Mouse (Mus musculus) hindbrain, embryonic 14.5 days (tissue): ENCODE measurements around the gene Cluh. TPM values are rescaled to one million over a fixed set of nuclear protein-coding genes. Genes with fewer than 3 reads are reported as not detected.

Experiments
- ATAC-seq: fragments of 200-750 bp; cut with Nextera tagmentation; 2 replicates; pipeline ENCODE4 v1.8.0; 2017; ENCODE audit warnings: moderate number of reproducible peaks, mild to moderate bottlenecking, moderate TSS enrichment, moderate library complexity; ENCODE audit not compliant: low FRiP score
- DNase-seq: peaks from one replicate; pipeline ENCODE4 v3.0.0-alpha.2; 2015; ENCODE audit warnings: low spot score
- H3K27ac ChIP-seq: fragments of 300-500 bp; sonication (generic); 2 replicates; pipeline ENCODE4 v1.5.1; 2014; ENCODE audit warnings: mild to moderate bottlenecking, moderate library complexity
- H3K27me3 ChIP-seq: fragments of 300-500 bp; sonication (generic); 2 replicates; pipeline ENCODE4 v1.6.1; 2014; ENCODE audit warnings: mild to moderate bottlenecking, low read length, mixed read lengths; ENCODE audit not compliant: control insufficient read depth, insufficient read depth
- H3K36me3 ChIP-seq: fragments of 300-500 bp; sonication (generic); replicated peaks from 2 replicates; pipeline ENCODE4 v1.6.1; 2014; ENCODE audit not compliant: control insufficient read depth, insufficient read depth
- H3K4me1 ChIP-seq: fragments of 300-500 bp; sonication (generic); replicated peaks from 2 replicates; pipeline ENCODE4 v1.6.1; 2014; ENCODE audit warnings: antibody characterized with exemption, low read length, mixed read lengths; ENCODE audit not compliant: control insufficient read depth, insufficient read depth
- H3K4me2 ChIP-seq: fragments of 300-500 bp; sonication (generic); replicated peaks from 2 replicates; pipeline ENCODE4 v1.6.1; 2014; ENCODE audit warnings: mild to moderate bottlenecking, moderate library complexity
- H3K4me3 ChIP-seq: fragments of 300-500 bp; sonication (generic); replicated peaks from 2 replicates; pipeline ENCODE4 v1.5.1; 2014; ENCODE audit warnings: mild to moderate bottlenecking, low read length
- H3K9ac ChIP-seq: fragments of 300-500 bp; sonication (generic); 2 replicates; pipeline ENCODE4 v1.6.1; 2014
- H3K9me3 ChIP-seq: fragments of 300-500 bp; sonication (generic); 2 replicates; pipeline ENCODE4 v1.6.1; 2016; ENCODE audit warnings: low read length; ENCODE audit not compliant: control insufficient read depth
- WGBS: fragments of 180-500 bp; shearing (Covaris S2); extraction: QIAGEN DNeasy Blood & Tissue Kit; methylation state at CpG from one replicate; pipeline ENCODE4 v1.1.7; 2014; 5-methylcytosine and 5-hydroxymethylcytosine counted together
- polyA plus RNA-seq: library from polyadenylated mRNA; unstranded; fragments of >200 nt; fragmentation: Nextera tagmentation; extraction: Ambion mirVana; gene quantifications from 2 replicates; pipeline ENCODE4 v1.2.1, GENCODE M21; 2014

Gene Cluh
- polyA plus RNA-seq = 18.4 and 19.0 TPM in 2 replicates

- Histone ChIP-seq H3K27ac (peak within 1 kb of the TSS; percentile 66), H3K36me3 (no peaks in the 10 kb centered on the region), H3K9ac (peak within 1 kb of the TSS; percentile 85), H3K9me3 (no peaks in the 10 kb centered on the region), H3K27me3 (no peaks in the 10 kb centered on the region), H3K4me2 (peak within 1 kb of the TSS; percentile 89), H3K4me3 (peak within 1 kb of the TSS; percentile 98), H3K4me1 (peaks cover 39% of the 10 kb centered on the region)
- WGBS = under 1% methylated on average over 53 of the region's 58 CpGs
- ATAC-seq (peak; percentile 88), DNase-seq (peak; percentile 90)
Observed at GRCm38 (mm10) chr11:74649095-74649646, at the start of gene Cluh. Gene Cluh, plus strand, starts transcription at chr11:74649495.

GRCm38 (mm10) chr11:74602286-74602685 is 47.0 kb upstream of the Cluh start:
- Histone ChIP-seq H3K27ac (no peak overlapping the region), H3K9me3 (no peaks in the 10 kb centered on the region), H3K9ac (no peak overlapping the region), H3K4me1 (no peaks in the 10 kb centered on the region), H3K4me3 (no peak overlapping the region), H3K36me3 (no peaks in the 10 kb centered on the region), H3K4me2 (no peak overlapping the region), H3K27me3 (no peaks in the 10 kb centered on the region)
- no peak for ATAC-seq
- 67% methylated on average over 1 of the region's 1 CpGs for WGBS
- DNase-seq = no peak

DNA sequence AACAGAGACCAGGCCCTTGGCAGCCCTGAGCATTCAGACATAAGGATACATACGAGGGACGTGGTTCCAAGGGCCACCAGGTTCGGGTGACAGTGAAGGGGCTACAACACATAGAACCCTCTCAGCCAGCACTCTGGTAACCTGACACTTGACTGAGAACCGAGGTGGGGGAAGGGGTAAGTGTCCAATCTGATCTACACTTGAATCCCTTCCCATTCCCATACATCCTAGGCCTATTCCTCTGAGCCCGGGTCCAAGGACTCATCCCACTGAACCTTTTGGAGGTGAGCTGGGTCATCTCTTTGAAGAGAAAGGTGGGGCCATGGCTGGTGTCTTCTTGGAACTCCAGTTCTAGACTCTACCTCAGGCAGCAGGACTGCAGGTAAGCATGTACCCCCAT is 39.2 kb upstream of the Cluh start:
- DNase-seq = no peak
- Histone ChIP-seq H3K27me3 (peaks cover 58% of the 10 kb centered on the region), H3K4me2 (peak overlapping the region; percentile 95), H3K9ac (no peak overlapping the region), H3K4me3 (no peak overlapping the region), H3K4me1 (peaks cover 11% of the 10 kb centered on the region; the same call in 1 of the 2 replicates), H3K36me3 (no peaks in the 10 kb centered on the region), H3K9me3 (no peaks in the 10 kb centered on the region), H3K27ac (no peak overlapping the region)
- no peak for ATAC-seq
- 26% methylated on average over 5 of the region's 5 CpGs for WGBS

- peaks cover 11% of the 10 kb centered on the region; the same call in 1 of the 2 replicates for H3K4me1 ChIP-seq
- peak within 1 kb of the TSS; percentile 44 for H3K4me3 ChIP-seq
- H3K27ac ChIP-seq = no peak within 1 kb of the TSS
- 1% methylated on average over 49 of the region's 50 CpGs for WGBS
- no peaks in the 10 kb centered on the region for H3K36me3 ChIP-seq
- no peak for DNase-seq
- peak; percentile 27; the same call in 1 of the 2 replicates for ATAC-seq
- H3K4me2 ChIP-seq = peak within 1 kb of the TSS; percentile 95
- H3K9me3 ChIP-seq = no peaks in the 10 kb centered on the region
- peak within 1 kb of the TSS; percentile 61 for H3K9ac ChIP-seq
- peaks cover 64% of the 10 kb centered on the region for H3K27me3 ChIP-seq
Observed at GRCm38 (mm10) chr11:74610545-74611176, 38.6 kb upstream of the Cluh start, which contains the start of gene Rap1gap2. Gene Rap1gap2, minus strand, starts transcription at chr11:74610915.

DNA sequence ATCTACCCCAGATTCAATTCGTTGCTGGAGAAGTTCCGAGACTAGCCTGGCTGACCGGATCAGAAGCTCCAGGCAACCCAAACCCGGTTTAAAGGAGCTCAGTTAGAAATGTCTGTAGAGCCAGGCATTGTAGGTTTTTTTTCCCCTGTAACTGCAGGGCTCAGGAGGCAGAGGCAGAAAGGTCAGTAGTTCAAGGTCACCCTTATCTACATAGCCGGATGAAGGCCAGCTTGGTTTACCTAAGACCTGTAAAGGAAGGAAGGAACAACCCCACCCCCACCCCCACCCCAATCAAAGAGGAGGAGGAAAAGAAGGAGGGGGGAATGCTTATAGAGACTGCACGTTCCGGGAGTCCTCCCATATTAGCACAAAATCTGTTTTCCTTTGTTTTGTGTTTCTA is 37.9 kb upstream of the Cluh start:
- no peak for ATAC-seq
- peaks cover 11% of the 10 kb centered on the region; the same call in 1 of the 2 replicates for H3K4me1 ChIP-seq
- no peak overlapping the region for H3K27ac ChIP-seq
- peaks cover 69% of the 10 kb centered on the region for H3K27me3 ChIP-seq
- peak overlapping the region; percentile 95 for H3K4me2 ChIP-seq
- H3K36me3 ChIP-seq = no peaks in the 10 kb centered on the region
- WGBS = 18% methylated on average over 7 of the region's 7 CpGs
- H3K9me3 ChIP-seq = no peaks in the 10 kb centered on the region
- no peak for DNase-seq
- H3K4me3 ChIP-seq = no peak overlapping the region
- H3K9ac ChIP-seq = no peak overlapping the region

- H3K9ac ChIP-seq = no peak overlapping the region
- no peak overlapping the region for H3K4me2 ChIP-seq
- no peaks in the 10 kb centered on the region for H3K9me3 ChIP-seq
- H3K27ac ChIP-seq = no peak overlapping the region
- no peak overlapping the region for H3K4me3 ChIP-seq
- WGBS = 62% methylated on average over 4 of the region's 4 CpGs
- no peaks in the 10 kb centered on the region for H3K36me3 ChIP-seq
- H3K27me3 ChIP-seq = peaks cover 69% of the 10 kb centered on the region
- H3K4me1 ChIP-seq = peaks cover 11% of the 10 kb centered on the region
- DNase-seq (no peak), ATAC-seq (no peak)
Observed at GRCm38 (mm10) chr11:74613428-74613827, 35.9 kb upstream of the Cluh start.

- Histone ChIP-seq H3K27me3 (peaks cover 60% of the 10 kb centered on the region), H3K27ac (no peak overlapping the region), H3K9ac (no peak overlapping the region), H3K4me3 (no peak overlapping the region), H3K4me2 (no peak overlapping the region), H3K9me3 (no peaks in the 10 kb centered on the region), H3K36me3 (no peaks in the 10 kb centered on the region), H3K4me1 (peaks cover 20% of the 10 kb centered on the region)
- DNase-seq (no peak), ATAC-seq (no peak)
- WGBS = 57% methylated on average over 5 of the region's 5 CpGs
Observed at GRCm38 (mm10) chr11:74615571-74615970, 33.7 kb upstream of the Cluh start.

GRCm38 (mm10) chr11:74619201-74619955 is 29.9 kb upstream of the Cluh start, which contains the start of gene Ccdc92b:
Gene Ccdc92b, plus strand, starts transcription at chr11:74619605.
- Histone ChIP-seq H3K4me3 (peak within 1 kb of the TSS; percentile 72), H3K4me1 (peaks cover 12% of the 10 kb centered on the region), H3K9me3 (no peaks in the 10 kb centered on the region), H3K27ac (peak within 1 kb of the TSS; percentile 38; the same call in 1 of the 2 replicates), H3K4me2 (peak within 1 kb of the TSS; percentile 76), H3K9ac (peak within 1 kb of the TSS; percentile 81), H3K27me3 (peaks cover 32% of the 10 kb centered on the region), H3K36me3 (0 out of 2 replicates have a peak, but pooled peaks cover 8% of the 10 kb centered on the region)
- ATAC-seq = peak; percentile 83
- WGBS = 0% methylated on average over 37 of the region's 63 CpGs
- DNase-seq = peak; percentile 80

DNA sequence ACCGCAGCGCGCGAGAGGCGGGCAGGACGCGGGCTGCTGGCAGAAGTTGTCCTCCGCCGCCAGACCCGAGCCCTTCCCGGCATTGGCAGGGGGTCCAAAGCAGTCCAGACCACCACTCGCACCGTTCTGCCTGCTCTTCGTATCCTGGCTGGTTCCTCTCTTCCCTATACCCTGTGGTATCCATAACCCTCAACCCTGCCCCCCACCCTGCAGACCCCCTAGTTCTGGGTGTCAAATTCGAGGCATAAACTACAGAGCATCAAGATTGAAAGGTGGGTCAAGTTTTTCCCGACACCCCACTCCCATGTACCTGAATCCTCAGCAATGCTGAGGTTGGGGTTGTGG is 29.4 kb upstream of the Cluh start:
- H3K4me1 ChIP-seq = peaks cover 12% of the 10 kb centered on the region
- H3K36me3 ChIP-seq = 0 out of 2 replicates have a peak, but pooled peaks cover 8% of the 10 kb centered on the region
- no peak overlapping the region for H3K27ac ChIP-seq
- H3K9ac ChIP-seq = peak overlapping the region; percentile 81
- H3K4me3 ChIP-seq = peak overlapping the region; percentile 72
- peaks cover 26% of the 10 kb centered on the region for H3K27me3 ChIP-seq
- ATAC-seq (peak; percentile 61), DNase-seq (no peak)
- H3K9me3 ChIP-seq = no peaks in the 10 kb centered on the region
- 3% methylated on average over 16 of the region's 16 CpGs for WGBS
- peak overlapping the region; percentile 76 for H3K4me2 ChIP-seq
